Mouse (Mus musculus) heart, embryonic 10.5 days (tissue): ENCODE data around the gene Prkar2a. TPM values are rescaled to one million over a fixed set of nuclear protein-coding genes. Genes with fewer than 3 reads are reported as not detected.

Source experiments
- DNase-seq: peaks from one replicate; pipeline ENCODE4 v3.0.0-alpha.2; 2017; ENCODE audit warnings: low spot score
- H3K27ac ChIP-seq: fragments of 300-500 bp; sonication (generic); 2 replicates; pipeline ENCODE4 v1.5.1; 2016; ENCODE audit warnings: mild to moderate bottlenecking
- H3K27me3 ChIP-seq: fragments of 300-500 bp; sonication (generic); 2 replicates; pipeline ENCODE4 v1.6.1; 2016; ENCODE audit warnings: mild to moderate bottlenecking; ENCODE audit not compliant: poor library complexity, insufficient read depth, severe bottlenecking
- H3K36me3 ChIP-seq: fragments of 300-500 bp; sonication (generic); 2 replicates; pipeline ENCODE4 v1.6.1; 2016; ENCODE audit warnings: mild to moderate bottlenecking, moderate library complexity
- H3K4me1 ChIP-seq: fragments of 300-500 bp; sonication (generic); 2 replicates; pipeline ENCODE4 v1.6.1; 2016; ENCODE audit warnings: mild to moderate bottlenecking
- H3K4me3 ChIP-seq: fragments of 300-500 bp; sonication (generic); 2 replicates; pipeline ENCODE4 v1.5.1; 2016; ENCODE audit warnings: mild to moderate bottlenecking, moderate library complexity
- H3K9me3 ChIP-seq: fragments of 300-500 bp; sonication (generic); 2 replicates; pipeline ENCODE4 v1.6.1; 2016; ENCODE audit warnings: mild to moderate bottlenecking, moderate library complexity
- WGBS: fragments of 180-500 bp; shearing (Covaris S2); methylation state at CpG from one replicate; pipeline ENCODE4 v1.1.7; 2016; 5-methylcytosine and 5-hydroxymethylcytosine counted together
- polyA plus RNA-seq: library from polyadenylated mRNA; unstranded; fragments of >200 nt; fragmentation: Nextera tagmentation; extraction: Ambion mirVana; gene quantifications from 2 replicates; pipeline ENCODE4 v1.2.1, GENCODE M21; 2016

Prkar2a gene
- polyA plus RNA-seq, 1 experiment from 2014 or later: 26.5 TPM

DNA sequence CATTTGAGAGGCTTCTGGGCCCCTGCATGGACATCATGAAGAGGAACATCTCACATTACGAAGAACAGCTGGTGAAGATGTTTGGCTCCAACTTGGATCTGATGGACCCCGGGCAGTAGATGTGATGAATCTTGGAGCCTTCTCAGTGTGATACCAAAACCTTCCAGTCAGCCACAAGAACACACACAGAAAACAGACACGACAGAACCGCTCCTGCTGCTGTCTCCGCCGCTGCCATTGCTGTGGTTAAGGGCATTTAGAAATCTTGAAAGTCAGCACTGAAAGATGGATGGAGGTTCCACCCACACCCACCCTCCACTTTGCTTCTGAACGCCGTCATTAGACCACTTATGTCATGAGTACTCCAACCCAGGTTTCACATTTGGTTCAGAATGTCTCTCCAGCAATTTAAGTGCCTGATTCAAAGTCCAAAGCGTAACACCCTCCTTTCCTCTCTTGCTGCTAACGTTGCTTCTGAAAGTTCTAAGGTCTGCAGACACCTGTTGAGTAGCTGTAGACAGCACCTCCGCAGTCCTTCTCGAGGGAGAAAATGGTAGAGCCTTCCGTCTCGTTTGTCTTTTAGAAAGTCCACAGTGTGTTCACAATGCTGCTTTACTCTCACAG lies 57.9 kb downstream of the Prkar2a start:
- H3K27me3 ChIP-seq: no peaks in the 10 kb centered on the region
- 73% methylated on average over 14 of the region's 14 CpGs for WGBS
- H3K9me3 ChIP-seq: no peaks in the 10 kb centered on the region
- H3K27ac ChIP-seq: peak overlapping the region; percentile 36; the same call in 1 of the 2 replicates
- H3K4me3 ChIP-seq: no peak overlapping the region
- H3K4me1 ChIP-seq: peaks cover 36% of the 10 kb centered on the region
- no peak for DNase-seq
- H3K36me3 ChIP-seq: peaks cover 46% of the 10 kb centered on the region

DNA sequence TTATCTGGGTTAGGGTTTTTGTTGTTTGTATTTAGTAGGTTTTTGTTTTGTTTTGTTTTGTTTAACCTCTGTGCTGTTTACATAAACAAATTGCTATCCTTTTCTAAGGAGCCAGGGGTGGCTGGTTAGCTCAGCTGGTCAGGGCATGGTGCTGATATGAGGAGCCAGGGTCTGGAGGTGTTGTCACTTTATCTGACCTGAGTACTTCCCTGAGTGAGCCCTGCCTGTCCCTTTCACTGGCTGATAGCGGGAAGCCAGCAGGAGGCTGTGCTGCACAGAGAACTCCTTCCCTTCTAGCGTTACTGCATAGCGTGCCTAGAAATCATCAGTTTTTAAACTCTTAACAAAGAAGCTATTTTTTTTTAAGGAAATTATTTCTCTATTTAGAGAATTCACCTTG lies 58.6 kb downstream of the Prkar2a start:
- peaks cover 41% of the 10 kb centered on the region for H3K36me3 ChIP-seq
- no peaks in the 10 kb centered on the region for H3K27me3 ChIP-seq
- H3K9me3 ChIP-seq: no peaks in the 10 kb centered on the region
- peaks cover 36% of the 10 kb centered on the region for H3K4me1 ChIP-seq
- DNase-seq: no peak
- WGBS: 29% methylated on average over 3 of the region's 3 CpGs
- no peak overlapping the region for H3K4me3 ChIP-seq
- 0 out of 2 replicates have a peak overlapping the region, but pooled peaks have one; percentile 36 for H3K27ac ChIP-seq

GRCm38 (mm10) chr9:108748600-108749183 lies 59.6 kb downstream of the Prkar2a start:
- H3K27me3 ChIP-seq: no peaks in the 10 kb centered on the region
- H3K9me3 ChIP-seq: no peaks in the 10 kb centered on the region
- H3K36me3 ChIP-seq: peaks cover 33% of the 10 kb centered on the region
- DNase-seq: no peak
- no peak overlapping the region for H3K4me3 ChIP-seq
- peaks cover 36% of the 10 kb centered on the region for H3K4me1 ChIP-seq
- 48% methylated on average over 11 of the region's 11 CpGs for WGBS
- peak overlapping the region; percentile 65 for H3K27ac ChIP-seq

DNA sequence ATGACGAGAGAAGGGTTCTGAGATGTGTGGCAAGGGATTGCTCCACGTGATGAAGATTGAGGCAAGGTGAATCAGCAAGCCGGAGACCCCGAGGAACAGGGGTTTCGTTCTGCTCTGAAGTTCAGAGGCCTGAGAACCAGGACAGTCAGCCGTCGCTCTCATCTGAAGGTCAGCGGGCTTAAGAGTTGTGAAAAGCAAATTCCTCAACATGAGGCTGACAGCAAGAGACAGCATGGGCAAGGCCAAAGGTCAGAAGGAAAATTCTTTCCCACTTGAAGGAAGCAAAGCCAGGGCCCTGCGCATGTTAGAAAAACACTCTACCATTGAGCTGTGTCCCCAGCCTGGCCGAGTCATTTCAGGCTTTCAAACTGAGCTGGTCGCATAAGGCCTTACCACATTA lies 61.5 kb downstream of the Prkar2a start:
- Histone ChIP-seq H3K36me3 (peaks cover 17% of the 10 kb centered on the region), H3K4me1 (peaks cover 36% of the 10 kb centered on the region), H3K27me3 (no peaks in the 10 kb centered on the region), H3K9me3 (no peaks in the 10 kb centered on the region), H3K27ac (no peak overlapping the region), H3K4me3 (no peak overlapping the region)
- 73% methylated on average over 11 of the region's 11 CpGs for WGBS
- DNase-seq: no peak

- Histone ChIP-seq H3K9me3 (no peaks in the 10 kb centered on the region), H3K4me1 (peaks cover 25% of the 10 kb centered on the region), H3K4me3 (no peak overlapping the region), H3K36me3 (peaks cover 1% of the 10 kb centered on the region; the same call in 1 of the 2 replicates), H3K27ac (no peak overlapping the region), H3K27me3 (no peaks in the 10 kb centered on the region)
- DNase-seq: no peak
- 85% methylated on average over 11 of the region's 11 CpGs for WGBS
Measured at GRCm38 (mm10) chr9:108752142-108752920, 63.2 kb downstream of the Prkar2a start.

GRCm38 (mm10) chr9:108753326-108753725 lies 64.2 kb downstream of the Prkar2a start:
- peaks cover 15% of the 10 kb centered on the region for H3K4me1 ChIP-seq
- no peak overlapping the region for H3K27ac ChIP-seq
- DNase-seq: no peak
- no peaks in the 10 kb centered on the region for H3K9me3 ChIP-seq
- H3K27me3 ChIP-seq: no peaks in the 10 kb centered on the region
- no peak overlapping the region for H3K4me3 ChIP-seq
- 70% methylated on average over 9 of the region's 9 CpGs for WGBS
- H3K36me3 ChIP-seq: no peaks in the 10 kb centered on the region

- peaks cover 9% of the 10 kb centered on the region for H3K4me1 ChIP-seq
- no peaks in the 10 kb centered on the region for H3K36me3 ChIP-seq
- 87% methylated on average over 3 of the region's 3 CpGs for WGBS
- no peaks in the 10 kb centered on the region for H3K9me3 ChIP-seq
- no peak for DNase-seq
- no peak overlapping the region for H3K27ac ChIP-seq
- no peaks in the 10 kb centered on the region for H3K27me3 ChIP-seq
- H3K4me3 ChIP-seq: no peak overlapping the region
Measured at GRCm38 (mm10) chr9:108753976-108754375, 64.9 kb downstream of the Prkar2a start.

- no peak overlapping the region for H3K4me3 ChIP-seq
- no peak overlapping the region for H3K27ac ChIP-seq
- peaks cover 5% of the 10 kb centered on the region; the same call in 1 of the 2 replicates for H3K4me1 ChIP-seq
- DNase-seq: no peak
- whole genome bisulfite sequencing: 86% methylated on average over 5 of the region's 5 CpGs
- no peaks in the 10 kb centered on the region for H3K36me3 ChIP-seq
- no peaks in the 10 kb centered on the region for H3K27me3 ChIP-seq
- H3K9me3 ChIP-seq: no peaks in the 10 kb centered on the region
Measured at GRCm38 (mm10) chr9:108754423-108754822, 65.3 kb downstream of the Prkar2a start.

GRCm38 (mm10) chr9:108757406-108757805 lies 68.3 kb downstream of the Prkar2a start:
- Histone ChIP-seq H3K27me3 (no peaks in the 10 kb centered on the region), H3K36me3 (no peaks in the 10 kb centered on the region), H3K4me1 (no peaks in the 10 kb centered on the region), H3K27ac (no peak overlapping the region), H3K4me3 (no peak overlapping the region), H3K9me3 (no peaks in the 10 kb centered on the region)
- no peak for DNase-seq
- WGBS: 55% methylated on average over 6 of the region's 6 CpGs

DNA sequence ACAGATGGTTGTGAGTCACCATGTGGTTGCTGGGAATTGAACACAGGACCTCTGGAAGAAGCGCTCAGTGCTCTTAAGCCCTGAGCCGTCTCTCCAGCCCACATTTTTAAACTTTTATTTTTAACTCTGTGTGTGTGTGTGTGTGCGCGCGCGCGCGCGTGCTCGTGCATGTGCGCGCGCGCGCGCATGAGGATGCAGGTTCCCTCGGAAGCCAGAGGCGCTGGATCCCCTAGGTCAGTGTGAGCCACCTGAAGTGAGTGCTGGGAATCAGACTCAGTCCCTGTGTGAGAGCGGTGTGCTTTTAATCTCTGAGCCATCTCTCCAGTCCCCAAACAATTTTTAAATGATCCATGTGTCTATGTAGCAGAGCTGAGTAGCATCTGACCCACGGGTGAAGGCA lies 70.0 kb downstream of the Prkar2a start:
- 89% methylated on average over 20 of the region's 20 CpGs for WGBS
- DNase-seq: no peak

GRCm38 (mm10) chr9:108759805-108760204 lies 70.7 kb downstream of the Prkar2a start:
- Histone ChIP-seq H3K4me3 (no peak overlapping the region), H3K36me3 (no peaks in the 10 kb centered on the region), H3K27me3 (no peaks in the 10 kb centered on the region), H3K9me3 (no peaks in the 10 kb centered on the region), H3K27ac (no peak overlapping the region), H3K4me1 (no peaks in the 10 kb centered on the region)
- no peak for DNase-seq
- WGBS: 52% methylated on average over 2 of the region's 2 CpGs

More for the DNA sequence above, 70.0 kb downstream of the Prkar2a start:
- H3K9me3 ChIP-seq: no peaks in the 10 kb centered on the region
- H3K27me3 ChIP-seq: no peaks in the 10 kb centered on the region
- no peaks in the 10 kb centered on the region for H3K4me1 ChIP-seq
- no peak overlapping the region for H3K4me3 ChIP-seq
- H3K36me3 ChIP-seq: no peaks in the 10 kb centered on the region
- H3K27ac ChIP-seq: no peak overlapping the region

- no peaks in the 10 kb centered on the region for H3K4me1 ChIP-seq
- no peaks in the 10 kb centered on the region for H3K9me3 ChIP-seq
- no peak overlapping the region for H3K27ac ChIP-seq
- no peak overlapping the region for H3K4me3 ChIP-seq
- DNase-seq: no peak
- no peaks in the 10 kb centered on the region for H3K36me3 ChIP-seq
- no peaks in the 10 kb centered on the region for H3K27me3 ChIP-seq
Measured at GRCm38 (mm10) chr9:108761561-108761960, 72.4 kb downstream of the Prkar2a start.

DNA sequence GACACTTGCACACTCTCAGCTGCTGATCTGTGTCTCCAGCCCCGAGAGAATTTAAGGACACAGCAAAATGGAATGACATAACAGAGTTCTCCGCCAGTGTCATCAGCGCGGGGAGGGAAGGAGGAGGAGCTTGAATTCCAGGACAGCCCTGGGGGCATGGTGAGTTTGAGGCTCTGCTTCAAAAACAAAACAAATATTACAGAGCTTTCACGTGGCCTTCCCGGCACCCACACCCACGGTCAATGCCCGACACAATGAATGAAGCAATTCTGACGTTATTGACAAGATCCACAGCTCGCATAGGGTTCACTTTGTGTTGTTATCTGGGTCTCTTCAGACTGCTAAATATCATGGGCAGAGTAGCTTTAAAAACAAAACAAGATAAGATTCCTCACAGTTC lies 75.9 kb downstream of the Prkar2a start:
- no peaks in the 10 kb centered on the region for H3K36me3 ChIP-seq
- H3K4me1 ChIP-seq: no peaks in the 10 kb centered on the region
- H3K9me3 ChIP-seq: no peaks in the 10 kb centered on the region
- DNase-seq: no peak
- no peaks in the 10 kb centered on the region for H3K27me3 ChIP-seq
- no peak overlapping the region for H3K27ac ChIP-seq
- 52% methylated on average over 10 of the region's 10 CpGs for WGBS
- H3K4me3 ChIP-seq: no peak overlapping the region
